Mouse (Mus musculus) brown adipose tissue, adult 24 weeks (tissue): ENCODE results near the gene Scamp3. TPM values are rescaled to one million over a fixed set of nuclear protein-coding genes. Genes with fewer than 3 reads are reported as not detected.

Experiments used
- H3K27ac ChIP-seq: fragments of 200-500 bp; replicated peaks from 2 replicates; pipeline ENCODE4 v1.5.1; 2012; ENCODE audit warnings: low read depth, mild to moderate bottlenecking, low read length
- H3K4me1 ChIP-seq: fragments of 200-500 bp; 2 replicates; pipeline ENCODE4 v1.6.1; 2012; ENCODE audit warnings: low read length, mixed read lengths; ENCODE audit not compliant: control insufficient read depth, insufficient read depth, insufficient read length
- H3K4me3 ChIP-seq: fragments of 200-500 bp; 2 replicates; pipeline ENCODE4 v1.5.1; 2012; ENCODE audit warnings: low read depth, mild to moderate bottlenecking, low read length, moderate library complexity; ENCODE audit not compliant: insufficient read depth
- polyA plus RNA-seq: library from polyadenylated mRNA; stranded (reverse); fragments of >200 nt; gene quantifications from 2 replicates; pipeline ENCODE4 v1.2.4, GENCODE M21; 2012; ENCODE audit not compliant: missing spikeins, insufficient read depth, insufficient read length

Scamp3 gene
- polyA plus RNA-seq, 1 experiment: 39.4 TPM

DNA sequence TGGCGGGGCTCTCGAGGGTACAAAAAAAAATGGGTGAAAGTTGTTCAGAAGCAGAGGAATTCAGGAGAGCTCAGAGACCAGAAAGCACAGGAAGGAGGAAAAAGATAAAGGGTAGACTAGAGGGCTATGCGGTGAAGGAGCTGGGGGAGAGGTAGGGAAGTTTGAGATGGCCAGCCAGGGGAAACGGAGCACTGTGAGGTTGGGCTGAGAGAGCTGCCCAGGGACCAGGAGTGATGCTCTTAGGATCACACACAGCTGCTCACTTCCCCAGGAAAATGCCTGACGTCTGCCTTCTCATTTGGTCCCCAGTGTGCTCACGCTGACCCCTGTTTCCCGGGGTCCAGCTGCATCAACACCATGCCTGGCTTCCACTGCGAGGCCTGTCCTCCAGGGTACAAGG is 42.3 kb downstream of the Scamp3 start:
- Histone ChIP-seq H3K4me3 (no peak overlapping the region), H3K4me1 (no peaks in the 10 kb centered on the region), H3K27ac (no peak overlapping the region)

DNA sequence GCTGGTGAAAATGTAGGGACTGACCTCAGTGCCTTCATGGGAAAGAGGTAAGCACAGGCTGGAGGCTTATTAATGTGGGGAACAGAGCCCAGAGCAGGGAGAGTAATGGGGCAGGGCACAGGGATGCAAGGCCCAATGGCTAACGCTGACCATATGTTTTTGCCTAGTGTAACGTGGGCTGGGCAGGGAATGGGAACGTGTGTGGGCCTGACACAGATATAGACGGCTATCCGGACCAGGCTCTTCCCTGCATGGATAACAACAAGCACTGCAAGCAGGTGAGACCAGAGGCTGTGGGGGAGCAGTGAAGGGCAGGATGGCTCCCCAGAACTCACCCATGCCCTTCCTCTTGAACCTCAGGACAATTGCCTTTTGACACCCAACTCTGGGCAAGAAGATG is 43.9 kb downstream of the Scamp3 start:
- no peak overlapping the region for H3K27ac ChIP-seq
- H3K4me1 ChIP-seq: no peaks in the 10 kb centered on the region
- no peak overlapping the region for H3K4me3 ChIP-seq

DNA sequence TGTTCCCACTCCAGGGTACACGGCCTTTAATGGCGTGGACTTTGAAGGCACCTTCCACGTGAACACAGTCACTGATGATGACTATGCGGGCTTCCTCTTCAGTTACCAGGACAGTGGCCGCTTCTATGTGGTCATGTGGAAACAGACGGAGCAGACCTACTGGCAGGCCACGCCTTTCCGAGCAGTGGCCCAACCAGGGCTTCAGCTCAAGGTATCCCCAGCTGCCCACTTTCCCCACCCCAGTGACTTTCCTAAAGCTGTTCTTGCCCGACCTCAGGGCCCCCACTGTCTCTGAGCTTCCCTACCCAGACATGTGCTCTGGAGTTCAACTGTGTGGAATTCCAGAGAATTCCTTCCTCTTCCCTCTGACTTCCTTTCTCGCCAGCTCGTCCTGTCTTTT is 47.5 kb downstream of the Scamp3 start:
- 0 out of 2 replicates have a peak, but pooled peaks cover 3% of the 10 kb centered on the region for H3K4me1 ChIP-seq
- no peak overlapping the region for H3K4me3 ChIP-seq
- H3K27ac ChIP-seq: no peak overlapping the region

DNA sequence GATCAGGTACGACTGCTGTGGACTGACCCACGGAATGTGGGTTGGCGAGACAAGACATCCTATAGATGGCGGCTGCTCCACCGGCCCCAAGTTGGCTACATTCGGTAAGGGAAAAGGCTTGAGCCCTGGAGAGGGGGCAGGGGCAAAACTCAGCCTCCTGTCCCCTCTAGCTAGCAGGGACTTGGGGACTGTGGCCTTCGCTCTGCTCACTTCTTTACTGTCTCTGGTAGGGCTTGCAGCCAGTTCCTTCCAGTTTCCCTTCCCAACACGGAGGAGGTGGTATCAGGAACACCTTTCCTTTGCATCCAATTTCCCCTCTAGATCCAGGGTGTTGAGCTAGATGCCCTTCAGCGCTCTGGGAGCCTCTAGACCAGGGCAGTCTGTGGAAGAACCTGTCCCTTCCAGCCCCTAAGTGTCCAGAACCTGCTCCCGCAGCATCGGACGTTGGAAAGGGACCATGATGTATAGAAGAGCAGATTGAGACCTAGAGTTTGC is 48.1 kb downstream of the Scamp3 start:
- H3K4me3 ChIP-seq: no peak overlapping the region
- H3K4me1 ChIP-seq: 0 out of 2 replicates have a peak, but pooled peaks cover 3% of the 10 kb centered on the region
- no peak overlapping the region for H3K27ac ChIP-seq

DNA sequence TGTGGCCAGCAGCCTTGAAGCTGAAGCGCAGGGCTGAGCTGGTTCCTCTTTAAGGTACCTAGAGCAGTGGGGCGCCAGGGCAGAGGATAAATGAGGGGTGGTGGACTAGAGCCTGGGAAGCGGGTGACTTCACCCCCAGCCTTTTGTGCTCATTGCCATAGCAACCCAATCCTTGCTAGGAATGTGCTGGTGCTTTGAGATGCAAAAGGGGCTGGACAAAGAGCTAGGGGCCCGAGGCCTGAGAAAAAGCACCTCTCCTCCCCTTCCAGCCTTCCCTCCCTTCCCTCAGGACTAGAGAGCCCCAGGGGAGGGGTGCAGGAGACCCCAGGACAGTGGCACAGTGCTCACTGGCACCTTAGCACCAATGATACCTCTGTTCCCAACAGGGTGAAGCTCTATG is 48.6 kb downstream of the Scamp3 start:
- no peak overlapping the region for H3K27ac ChIP-seq
- H3K4me1 ChIP-seq: 0 out of 2 replicates have a peak, but pooled peaks cover 3% of the 10 kb centered on the region
- no peak overlapping the region for H3K4me3 ChIP-seq

DNA sequence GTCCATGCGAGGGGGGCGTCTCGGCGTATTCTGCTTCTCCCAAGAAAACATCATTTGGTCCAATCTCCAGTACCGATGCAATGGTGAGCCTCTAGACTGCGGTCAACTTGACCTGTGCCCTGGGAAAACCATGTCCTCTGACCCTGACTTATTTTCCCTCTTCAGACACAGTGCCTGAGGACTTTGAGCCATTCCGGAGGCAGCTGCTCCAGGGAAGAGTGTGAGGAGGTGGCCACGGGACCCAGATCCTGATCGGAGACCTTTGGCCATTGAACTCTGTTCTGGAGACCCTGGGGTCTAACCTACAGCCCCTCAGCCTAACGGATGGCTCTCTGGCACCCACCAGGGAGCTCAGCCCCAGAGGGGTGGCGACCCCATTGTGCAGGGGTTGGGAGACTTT is 49.1 kb downstream of the Scamp3 start:
- 0 out of 2 replicates have a peak, but pooled peaks cover 3% of the 10 kb centered on the region for H3K4me1 ChIP-seq

DNA sequence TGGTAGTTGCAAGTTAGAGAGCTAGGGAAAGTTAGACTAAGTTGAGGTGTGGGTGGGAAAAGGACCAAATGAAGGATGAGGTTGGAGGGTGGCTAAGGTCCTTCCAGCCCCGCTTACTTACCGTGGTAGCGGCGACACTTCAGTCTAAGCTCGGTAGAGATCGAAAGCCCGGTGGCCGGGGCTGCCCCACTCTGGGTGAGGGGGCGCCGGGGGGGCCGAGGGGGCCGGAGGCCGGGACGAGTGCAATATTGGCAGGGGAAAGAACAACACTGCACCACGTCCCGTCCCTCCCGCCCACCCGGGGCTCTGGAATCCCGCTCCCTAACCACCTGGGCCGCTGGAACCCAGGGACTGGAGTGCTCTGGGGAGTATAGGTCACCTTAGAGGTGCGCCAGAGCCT is 49.6 kb downstream of the Scamp3 start, which contains the start of gene Mtx1:
TSS of gene Mtx1 (minus strand) at position 189 of the 400 bp plus-strand sequence.
- peak within 1 kb of the TSS; percentile 48 for H3K4me3 ChIP-seq
- 0 out of 2 replicates have a peak, but pooled peaks cover 3% of the 10 kb centered on the region for H3K4me1 ChIP-seq
- 0 out of 2 replicates have a peak within 1 kb of the TSS, but pooled peaks have one; percentile 4 for H3K27ac ChIP-seq

More for the DNA sequence above, 49.1 kb downstream of the Scamp3 start:
- Histone ChIP-seq H3K27ac (no peak overlapping the region), H3K4me3 (no peak overlapping the region)

DNA sequence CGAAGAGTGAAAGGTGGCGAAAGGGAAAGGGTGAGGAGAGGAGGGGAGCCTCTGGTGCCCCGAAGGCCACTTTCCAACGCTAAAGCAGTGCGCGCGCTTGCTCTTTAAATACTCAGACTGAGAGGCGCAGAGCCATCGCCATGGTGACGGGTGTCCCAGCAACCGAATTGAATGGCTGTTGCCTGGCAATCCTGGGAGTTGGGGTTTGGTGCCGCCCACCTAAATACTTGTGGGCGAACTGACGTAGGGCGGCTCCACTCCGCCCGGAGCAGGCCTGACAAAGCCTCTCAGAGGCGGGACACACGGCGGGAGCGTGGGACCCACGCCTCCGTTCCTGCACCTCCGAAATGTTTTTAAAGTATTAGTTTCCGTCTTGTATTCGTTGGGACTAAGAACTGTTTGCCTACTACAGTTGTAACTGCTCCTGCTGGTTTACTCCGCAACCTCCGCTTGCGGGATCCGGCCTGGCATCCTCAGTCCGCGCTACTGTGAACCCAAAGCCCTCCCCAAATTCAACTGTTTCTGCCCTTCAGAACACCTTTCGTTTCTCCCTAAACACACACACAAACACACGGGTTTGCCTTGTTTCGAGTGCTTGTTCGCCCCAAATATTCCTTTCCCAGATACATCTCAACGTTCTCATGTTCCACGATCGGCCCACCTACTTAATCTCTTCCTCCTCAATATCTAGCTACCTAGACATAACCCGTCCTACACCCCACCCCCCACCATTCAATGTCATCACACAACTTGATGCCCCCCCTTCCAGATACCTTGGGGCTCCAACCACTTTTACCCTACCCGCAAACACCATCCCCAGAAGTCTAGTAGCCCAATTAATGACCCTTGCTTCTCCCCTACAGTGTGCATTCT is 50.3 kb downstream of the Scamp3 start:
- H3K4me3 ChIP-seq: peak overlapping the region; percentile 48
- 0 out of 2 replicates have a peak, but pooled peaks cover 3% of the 10 kb centered on the region for H3K4me1 ChIP-seq
- 0 out of 2 replicates have a peak overlapping the region, but pooled peaks have one; percentile 4 for H3K27ac ChIP-seq

DNA sequence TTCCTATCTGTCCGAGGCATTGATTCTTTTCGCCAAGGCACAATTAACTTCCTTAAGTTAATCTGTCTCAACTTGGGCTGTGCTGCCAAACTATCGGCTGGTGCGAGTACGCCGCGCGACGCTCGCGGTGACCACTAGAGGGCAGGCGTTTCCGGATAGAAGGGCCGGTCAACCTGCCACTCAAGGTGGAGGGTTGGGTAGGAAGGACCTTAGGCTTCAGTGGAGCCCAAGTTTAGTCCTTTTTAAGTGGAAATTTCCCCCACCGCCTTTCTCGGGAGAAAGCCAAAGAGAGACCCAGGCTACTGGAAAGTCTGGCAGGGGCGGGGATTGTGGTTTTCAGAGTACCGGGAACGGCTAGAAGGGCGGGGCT is 50.9 kb downstream of the Scamp3 start:
- Histone ChIP-seq H3K4me3 (peak overlapping the region; percentile 77), H3K4me1 (0 out of 2 replicates have a peak, but pooled peaks cover 3% of the 10 kb centered on the region), H3K27ac (peak overlapping the region; percentile 73)

DNA sequence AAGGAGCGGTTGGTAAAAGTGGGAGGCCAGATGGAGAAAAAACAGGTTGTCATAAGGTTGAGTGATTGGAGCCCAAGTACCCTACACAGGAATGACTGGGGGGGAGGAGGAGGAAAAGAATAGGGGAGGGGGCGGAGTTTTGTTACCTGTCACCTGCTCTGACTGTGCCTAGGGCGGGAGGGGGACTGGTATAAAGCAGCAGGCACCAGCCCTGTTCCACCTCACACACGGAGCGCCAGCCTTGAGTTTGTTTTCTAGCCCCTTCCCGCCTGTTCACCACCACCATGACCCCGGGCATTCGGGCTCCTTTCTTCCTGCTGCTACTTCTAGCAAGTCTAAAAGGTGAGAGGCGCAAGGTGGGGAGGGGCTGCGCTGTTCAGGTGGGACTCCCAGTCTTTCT is 51.6 kb downstream of the Scamp3 start, which contains the start of gene Muc1:
TSS of gene Muc1 (plus strand) at position 222 of the 400 bp plus-strand sequence.
- 0 out of 2 replicates have a peak, but pooled peaks cover 3% of the 10 kb centered on the region for H3K4me1 ChIP-seq
- peak within 1 kb of the TSS; percentile 73 for H3K27ac ChIP-seq
- H3K4me3 ChIP-seq: peak within 1 kb of the TSS; percentile 77

DNA sequence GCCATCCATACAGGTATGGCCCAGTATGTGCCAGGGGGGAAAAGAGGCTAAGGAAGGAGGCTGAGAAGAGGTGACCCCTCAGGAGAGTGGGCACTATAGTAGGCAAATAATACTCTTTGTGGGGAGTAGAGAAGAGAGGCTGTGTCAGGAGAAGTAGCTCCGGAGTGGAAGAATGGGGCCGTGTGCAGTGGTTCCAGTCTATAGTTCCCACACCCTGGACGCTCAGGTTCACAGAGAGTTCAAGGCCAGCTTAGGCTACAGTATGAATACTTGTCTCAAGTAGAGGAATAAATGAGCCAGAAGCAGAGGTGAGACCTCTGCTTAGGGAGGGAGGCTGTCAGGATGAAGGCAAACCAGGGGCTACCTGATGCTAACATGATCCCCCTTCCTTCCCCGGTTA is 52.0 kb downstream of the Scamp3 start:
- Histone ChIP-seq H3K4me3 (no peak overlapping the region), H3K27ac (no peak overlapping the region), H3K4me1 (0 out of 2 replicates have a peak, but pooled peaks cover 3% of the 10 kb centered on the region)

DNA sequence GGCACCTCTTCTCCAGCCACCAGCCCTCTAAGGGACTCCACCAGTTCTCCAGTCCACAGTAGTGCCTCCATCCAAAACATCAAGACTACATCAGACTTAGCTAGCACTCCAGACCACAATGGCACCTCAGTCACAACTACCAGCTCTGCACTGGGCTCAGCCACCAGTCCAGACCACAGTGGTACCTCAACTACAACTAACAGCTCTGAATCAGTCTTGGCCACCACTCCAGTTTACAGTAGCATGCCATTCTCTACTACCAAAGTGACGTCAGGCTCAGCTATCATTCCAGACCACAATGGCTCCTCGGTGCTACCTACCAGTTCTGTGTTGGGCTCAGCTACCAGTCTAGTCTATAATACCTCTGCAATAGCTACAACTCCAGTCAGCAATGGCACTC is 53.3 kb downstream of the Scamp3 start:
- H3K4me1 ChIP-seq: 0 out of 2 replicates have a peak, but pooled peaks cover 3% of the 10 kb centered on the region
- H3K4me3 ChIP-seq: no peak overlapping the region
- H3K27ac ChIP-seq: no peak overlapping the region

DNA sequence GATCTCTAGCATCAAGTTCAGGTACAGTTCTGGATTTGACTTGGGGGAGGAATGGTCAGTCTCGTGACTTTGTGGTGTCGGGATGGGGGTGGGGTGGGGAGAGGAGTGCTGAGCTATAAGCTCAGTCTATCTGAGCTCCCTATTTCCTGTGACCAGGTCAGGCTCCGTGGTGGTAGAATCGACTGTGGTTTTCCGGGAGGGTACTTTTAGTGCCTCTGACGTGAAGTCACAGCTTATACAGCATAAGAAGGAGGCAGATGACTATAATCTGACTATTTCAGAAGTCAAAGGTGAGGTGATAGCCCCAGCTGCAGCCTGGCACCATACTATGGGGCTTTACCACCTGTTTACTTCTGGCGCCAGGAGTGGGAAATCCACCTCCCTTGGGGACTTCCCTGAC is 54.1 kb downstream of the Scamp3 start:
- no peak overlapping the region for H3K4me3 ChIP-seq
- 0 out of 2 replicates have a peak, but pooled peaks cover 3% of the 10 kb centered on the region for H3K4me1 ChIP-seq
- H3K27ac ChIP-seq: no peak overlapping the region

DNA sequence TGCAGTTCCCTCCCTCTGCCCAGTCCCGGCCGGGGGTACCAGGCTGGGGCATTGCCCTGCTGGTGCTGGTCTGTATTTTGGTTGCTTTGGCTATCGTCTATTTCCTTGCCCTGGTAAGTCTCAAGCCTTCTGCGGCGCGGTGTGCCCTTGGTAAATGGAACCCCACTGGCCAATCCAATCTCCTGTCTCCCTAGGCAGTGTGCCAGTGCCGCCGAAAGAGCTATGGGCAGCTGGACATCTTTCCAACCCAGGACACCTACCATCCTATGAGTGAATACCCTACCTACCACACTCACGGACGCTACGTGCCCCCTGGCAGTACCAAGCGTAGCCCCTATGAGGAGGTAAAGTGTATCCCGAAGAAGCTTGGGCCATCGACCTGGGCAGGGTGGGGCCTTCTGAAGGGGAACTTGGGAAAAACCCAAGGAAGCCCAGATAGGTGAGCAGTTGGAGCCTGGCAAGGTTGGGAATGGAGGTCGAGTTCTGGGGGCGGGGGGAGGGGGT is 54.6 kb downstream of the Scamp3 start:
- Histone ChIP-seq H3K4me1 (0 out of 2 replicates have a peak, but pooled peaks cover 3% of the 10 kb centered on the region), H3K4me3 (no peak overlapping the region), H3K27ac (no peak overlapping the region)
